Mouse (Mus musculus): Measurements from ENCODE around the gene Myo9b. TPM values are rescaled to one million over a fixed set of nuclear protein-coding genes. Genes with fewer than 3 reads are reported as not detected.
A peak's percentile ranks its signal among the peaks of the same experiment; 100 is the strongest.

The Myo9b gene
- polyA plus RNA-seq, 1 experiment from 2014 or later = 19.9 TPM

DNA sequence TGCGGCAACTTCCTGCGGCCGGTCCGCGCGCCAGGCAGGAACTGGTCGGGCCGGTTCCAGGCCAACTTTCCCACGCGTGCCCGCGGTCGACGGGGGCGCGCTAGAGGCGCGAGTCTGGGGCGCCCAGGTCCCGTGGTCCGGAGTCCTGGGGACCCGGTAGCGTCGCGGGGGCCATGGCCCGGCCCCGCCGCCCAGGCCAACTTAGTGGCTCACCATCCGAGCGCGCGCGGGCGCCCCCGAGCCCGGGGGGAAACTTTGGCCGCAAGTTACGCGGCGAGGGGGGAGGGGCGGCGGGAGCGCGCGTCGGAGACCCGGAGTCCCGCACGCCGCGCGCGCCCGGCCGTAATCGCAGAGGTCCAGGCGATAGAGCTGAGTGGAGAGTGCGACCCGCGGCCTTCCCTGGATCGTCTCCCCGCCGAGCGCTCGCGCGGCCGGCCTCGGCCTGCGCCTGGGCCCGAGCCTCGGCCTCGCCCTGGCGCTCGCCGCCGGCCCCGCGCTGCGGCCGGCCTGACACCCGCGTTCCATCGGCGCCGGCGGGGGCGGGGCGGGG, 109.0 kb downstream of the Myo9b start, which contains the start of gene Nr2f6:
Nr2f6 (minus strand) TSS at position 540 of the 550 bp plus-strand sequence.
- peaks cover 16% of the 10 kb centered on the region; the same call in 1 of the 2 replicates for H3K27me3 ChIP-seq
- peaks cover 56% of the 10 kb centered on the region for H3K4me1 ChIP-seq (replicated peaks)
- peak; percentile 70 for ATAC-seq
- peak within 1 kb of the TSS; percentile 81 for H3K9ac ChIP-seq (replicated peaks)
- H3K4me2 ChIP-seq (replicated peaks) = peak within 1 kb of the TSS; percentile 99
- no peaks in the 10 kb centered on the region for H3K9me3 ChIP-seq
- under 1% methylated on average over 58 of the region's 89 CpGs for WGBS
- H3K4me3 ChIP-seq (replicated peaks) = peak within 1 kb of the TSS; percentile 75
- H3K27ac ChIP-seq = peak within 1 kb of the TSS; percentile 94
- 0 out of 2 replicates have a peak, but pooled peaks cover 7% of the 10 kb centered on the region for H3K36me3 ChIP-seq

GRCm38 (mm10) chr8:71381971-71382961, 109.8 kb downstream of the Myo9b start:
- peak; percentile 82 for ATAC-seq
- peaks cover 50% of the 10 kb centered on the region for H3K4me1 ChIP-seq (replicated peaks)

GRCm38 (mm10) chr8:71383396-71383795, 110.9 kb downstream of the Myo9b start:
- Histone ChIP-seq H3K4me2 (replicated peaks) (no peak overlapping the region), H3K9ac (replicated peaks) (0 out of 2 replicates have a peak overlapping the region, but pooled peaks have one; percentile 0), H3K27ac (no peak overlapping the region), H3K4me1 (replicated peaks) (peaks cover 49% of the 10 kb centered on the region), H3K4me3 (replicated peaks) (no peak overlapping the region), H3K9me3 (no peaks in the 10 kb centered on the region), H3K36me3 (no peaks in the 10 kb centered on the region), H3K27me3 (no peaks in the 10 kb centered on the region)
- 11% methylated on average over 12 of the region's 12 CpGs for WGBS
- ATAC-seq = no peak

More at GRCm38 (mm10) chr8:71381971-71382961, 109.8 kb downstream of the Myo9b start:
- peak overlapping the region; percentile 81 for H3K9ac ChIP-seq (replicated peaks)
- 0 out of 2 replicates have a peak, but pooled peaks cover 7% of the 10 kb centered on the region for H3K36me3 ChIP-seq
- H3K27me3 ChIP-seq = peaks cover 8% of the 10 kb centered on the region; the same call in 1 of the 2 replicates
- H3K27ac ChIP-seq = peak overlapping the region; percentile 94
- peak overlapping the region; percentile 75 for H3K4me3 ChIP-seq (replicated peaks)
- no peaks in the 10 kb centered on the region for H3K9me3 ChIP-seq
- WGBS = 1% methylated on average over 60 of the region's 80 CpGs
- peak overlapping the region; percentile 99 for H3K4me2 ChIP-seq (replicated peaks)

DNA sequence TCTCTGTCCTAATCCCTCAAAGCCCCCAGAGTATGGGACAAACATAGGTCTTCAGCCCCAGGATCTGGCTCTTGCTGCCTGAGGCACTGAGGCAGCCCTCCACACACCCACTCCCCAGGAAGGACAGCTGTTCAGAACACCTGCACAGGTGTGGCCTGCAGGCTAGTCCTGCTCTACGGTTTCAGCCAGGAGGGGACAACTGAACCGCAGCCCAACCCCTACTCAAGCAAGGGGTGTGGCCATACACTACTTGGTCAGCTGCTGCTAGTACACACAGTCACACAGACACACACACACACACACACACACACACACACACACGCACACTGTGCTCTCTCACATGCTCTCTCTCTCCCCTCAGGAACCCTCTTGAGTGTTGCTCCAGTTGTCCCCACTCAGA, 111.3 kb downstream of the Myo9b start:
- H3K9me3 ChIP-seq = no peaks in the 10 kb centered on the region
- H3K4me1 ChIP-seq (replicated peaks) = peaks cover 44% of the 10 kb centered on the region
- ATAC-seq = no peak
- H3K36me3 ChIP-seq = no peaks in the 10 kb centered on the region
- H3K9ac ChIP-seq (replicated peaks) = 0 out of 2 replicates have a peak overlapping the region, but pooled peaks have one; percentile 0
- 49% methylated on average over 3 of the region's 3 CpGs for WGBS
- H3K27me3 ChIP-seq = no peaks in the 10 kb centered on the region; the same call in 1 of the 2 replicates
- no peak overlapping the region for H3K4me2 ChIP-seq (replicated peaks)
- no peak overlapping the region for H3K4me3 ChIP-seq (replicated peaks)
- no peak overlapping the region for H3K27ac ChIP-seq

DNA sequence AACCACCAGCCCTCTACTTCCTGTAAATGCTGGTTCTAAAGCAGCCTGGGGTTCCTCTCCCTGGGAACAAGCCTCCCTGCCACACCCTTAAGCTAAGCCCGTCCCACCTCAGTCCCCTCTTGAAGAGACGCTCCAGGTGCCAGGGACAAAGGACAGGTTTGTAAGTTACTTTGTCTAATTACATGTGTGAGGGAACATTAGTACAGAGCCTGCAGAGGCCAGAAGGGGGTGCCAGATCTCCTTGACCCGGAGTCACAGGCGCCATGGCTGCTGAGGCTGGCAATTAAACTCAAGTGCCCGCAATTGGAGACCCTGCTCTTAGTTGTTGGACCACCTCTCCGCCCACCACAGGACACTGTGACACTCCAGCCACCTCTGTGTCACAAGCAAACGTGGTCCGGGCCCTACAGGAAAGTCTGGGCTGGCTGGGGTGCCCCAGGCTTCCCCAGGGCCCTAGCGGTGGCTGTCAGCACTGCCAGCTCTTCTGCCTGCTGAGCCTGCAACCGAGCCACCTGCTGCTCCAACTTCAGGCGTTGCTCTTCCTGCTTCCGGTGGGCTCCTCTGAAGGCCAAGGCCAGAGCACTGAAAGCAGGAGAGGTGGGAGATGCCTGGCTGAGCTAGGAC, 112.8 kb downstream of the Myo9b start:
- Histone ChIP-seq H3K4me1 (replicated peaks) (peaks cover 29% of the 10 kb centered on the region), H3K4me2 (replicated peaks) (no peak overlapping the region), H3K9me3 (no peaks in the 10 kb centered on the region), H3K27ac (no peak overlapping the region), H3K4me3 (replicated peaks) (no peak overlapping the region), H3K36me3 (no peaks in the 10 kb centered on the region), H3K9ac (replicated peaks) (no peak overlapping the region), H3K27me3 (no peaks in the 10 kb centered on the region; the same call in 1 of the 2 replicates)
- ATAC-seq = no peak
- WGBS = 70% methylated on average over 12 of the region's 12 CpGs

DNA sequence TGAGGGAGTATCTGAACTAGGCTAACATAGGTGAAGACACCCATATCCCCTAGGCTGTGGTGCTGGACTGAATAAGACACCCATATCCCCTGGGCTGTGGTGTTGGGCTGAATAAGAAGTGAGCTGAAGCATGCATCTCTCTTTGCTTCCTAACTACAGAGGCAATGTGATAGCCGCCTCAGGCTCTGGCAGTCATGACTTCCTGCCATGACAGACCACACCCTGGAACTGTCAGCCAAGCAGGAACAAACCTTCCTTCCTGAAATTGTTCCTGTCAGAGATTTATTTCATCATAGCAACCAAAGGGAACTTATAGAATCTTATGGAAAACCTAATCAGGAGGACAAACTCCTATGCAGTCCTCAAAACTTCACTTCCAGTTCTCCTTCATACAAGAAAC, 115.8 kb downstream of the Myo9b start:
- Histone ChIP-seq H3K27me3 (no peaks in the 10 kb centered on the region; the same call in 1 of the 2 replicates), H3K27ac (no peak overlapping the region), H3K4me2 (replicated peaks) (no peak overlapping the region), H3K4me1 (replicated peaks) (peaks cover 5% of the 10 kb centered on the region), H3K36me3 (no peaks in the 10 kb centered on the region), H3K9me3 (no peaks in the 10 kb centered on the region), H3K9ac (replicated peaks) (no peak overlapping the region), H3K4me3 (replicated peaks) (no peak overlapping the region)
- WGBS = 88% methylated on average over 1 of the region's 1 CpGs
- ATAC-seq = no peak

DNA sequence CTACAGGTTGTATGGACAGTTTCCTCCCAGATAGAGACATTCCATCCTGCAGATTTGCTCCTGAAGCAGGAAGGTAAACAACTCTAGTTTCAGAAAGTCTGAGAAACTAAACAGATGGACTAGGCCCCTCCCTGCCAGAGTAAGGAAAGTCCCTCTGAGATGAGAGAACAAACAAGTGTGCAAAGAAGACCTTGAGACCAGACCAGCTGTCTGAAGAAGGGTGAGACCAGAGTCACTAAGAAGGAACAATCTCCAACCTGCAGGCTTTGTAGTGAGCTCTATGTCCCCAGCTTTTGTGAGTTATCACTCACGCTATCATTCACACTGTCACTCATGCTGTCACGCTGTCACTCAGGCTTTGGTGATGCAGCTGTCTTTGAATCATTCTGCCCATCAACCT, 119.2 kb downstream of the Myo9b start:
- no peak overlapping the region for H3K4me2 ChIP-seq (replicated peaks)
- H3K9ac ChIP-seq (replicated peaks) = no peak overlapping the region
- no peaks in the 10 kb centered on the region; the same call in 1 of the 2 replicates for H3K27me3 ChIP-seq
- H3K36me3 ChIP-seq = no peaks in the 10 kb centered on the region
- H3K4me3 ChIP-seq (replicated peaks) = no peak overlapping the region
- no peak overlapping the region for H3K27ac ChIP-seq
- no peaks in the 10 kb centered on the region for H3K9me3 ChIP-seq
- H3K4me1 ChIP-seq (replicated peaks) = peaks cover 5% of the 10 kb centered on the region
- no peak for ATAC-seq
- WGBS = 89% methylated on average over 2 of the region's 2 CpGs

DNA sequence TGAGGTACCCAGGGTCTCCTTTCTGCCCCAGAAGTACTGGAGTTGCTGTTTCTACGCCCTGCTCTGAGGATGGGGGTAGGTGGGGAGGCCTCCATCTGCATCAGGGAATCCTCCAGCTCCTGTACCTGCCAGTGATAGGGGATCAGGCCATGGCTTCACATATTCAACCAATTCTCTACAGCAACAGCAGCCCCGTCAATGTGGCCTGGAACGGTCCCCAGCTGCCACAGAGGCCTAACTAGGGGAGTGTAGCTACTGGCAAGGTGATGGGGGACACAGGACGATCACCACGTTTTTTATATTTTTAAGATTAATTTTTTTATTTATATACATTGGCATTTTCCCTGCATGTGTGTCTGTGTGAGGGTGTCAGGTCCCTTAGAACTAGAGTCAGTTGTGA, 119.9 kb downstream of the Myo9b start:
- H3K4me3 ChIP-seq (replicated peaks) = no peak overlapping the region
- H3K27ac ChIP-seq = no peak overlapping the region
- H3K4me1 ChIP-seq (replicated peaks) = peaks cover 8% of the 10 kb centered on the region
- no peaks in the 10 kb centered on the region for H3K36me3 ChIP-seq
- H3K4me2 ChIP-seq (replicated peaks) = no peak overlapping the region
- no peaks in the 10 kb centered on the region; the same call in 1 of the 2 replicates for H3K27me3 ChIP-seq
- no peak overlapping the region for H3K9ac ChIP-seq (replicated peaks)
- no peak for ATAC-seq
- 78% methylated on average over 5 of the region's 5 CpGs for WGBS
- H3K9me3 ChIP-seq = no peaks in the 10 kb centered on the region

GRCm38 (mm10) chr8:71392871-71393270, 120.4 kb downstream of the Myo9b start:
- no peaks in the 10 kb centered on the region for H3K9me3 ChIP-seq
- 0 out of 2 replicates have a peak overlapping the region, but pooled peaks have one; percentile 15 for H3K4me2 ChIP-seq (replicated peaks)
- no peak overlapping the region for H3K9ac ChIP-seq (replicated peaks)
- peaks cover 13% of the 10 kb centered on the region for H3K4me1 ChIP-seq (replicated peaks)
- no peaks in the 10 kb centered on the region for H3K36me3 ChIP-seq
- no peak overlapping the region for H3K27ac ChIP-seq
- H3K27me3 ChIP-seq = no peaks in the 10 kb centered on the region; the same call in 1 of the 2 replicates
- ATAC-seq = no peak
- no peak overlapping the region for H3K4me3 ChIP-seq (replicated peaks)
- WGBS = 8% methylated on average over 3 of the region's 3 CpGs

DNA sequence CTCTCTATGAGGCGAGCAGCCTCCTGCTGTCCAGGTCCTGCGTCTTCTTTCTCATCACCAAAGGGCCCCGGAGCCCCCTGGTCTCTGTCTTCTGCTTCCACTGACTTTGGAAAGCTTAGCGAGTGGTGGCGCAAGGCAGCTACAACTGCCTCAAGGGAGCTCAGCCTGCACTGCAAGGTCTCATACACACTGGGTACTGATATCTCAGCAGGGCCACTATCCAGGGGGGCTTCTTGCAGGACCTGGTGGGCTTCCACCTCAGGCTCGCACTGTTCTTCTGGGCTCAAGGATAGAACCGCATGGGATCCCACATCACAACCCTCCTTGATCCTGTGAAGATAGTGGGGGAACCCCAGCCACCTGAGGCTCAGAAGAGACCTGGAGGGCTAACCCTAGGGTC, 122.0 kb downstream of the Myo9b start:
- Histone ChIP-seq H3K9ac (replicated peaks) (no peak overlapping the region), H3K4me2 (replicated peaks) (no peak overlapping the region), H3K36me3 (peaks cover 12% of the 10 kb centered on the region), H3K9me3 (no peaks in the 10 kb centered on the region), H3K27me3 (no peaks in the 10 kb centered on the region), H3K27ac (no peak overlapping the region), H3K4me3 (replicated peaks) (no peak overlapping the region), H3K4me1 (replicated peaks) (peaks cover 14% of the 10 kb centered on the region)
- no peak for ATAC-seq
- WGBS = 83% methylated on average over 7 of the region's 7 CpGs

DNA sequence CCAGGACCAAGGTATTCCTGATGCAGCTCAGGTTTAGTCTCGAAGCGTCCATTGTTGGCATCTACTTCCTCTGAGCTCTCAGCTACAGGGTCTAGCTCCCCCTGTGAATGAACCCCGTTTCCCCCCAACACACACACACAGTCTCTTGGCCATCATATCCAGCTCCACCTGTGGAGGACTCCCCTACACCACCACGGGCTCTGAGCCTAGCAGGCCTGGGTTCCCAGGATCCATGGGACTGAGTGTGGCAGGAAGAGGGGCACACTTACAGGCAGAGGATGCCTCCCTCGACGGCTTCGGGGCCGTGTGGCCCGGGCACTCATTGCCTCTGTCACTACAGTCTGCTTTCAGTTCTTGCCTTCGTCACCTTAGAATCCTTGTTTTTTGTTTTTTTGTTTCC, 122.6 kb downstream of the Myo9b start:
- 81% methylated on average over 10 of the region's 10 CpGs for WGBS
- no peak overlapping the region for H3K4me3 ChIP-seq (replicated peaks)
- H3K36me3 ChIP-seq = peaks cover 17% of the 10 kb centered on the region
- H3K9me3 ChIP-seq = no peaks in the 10 kb centered on the region
- ATAC-seq = no peak
- H3K27ac ChIP-seq = no peak overlapping the region
- H3K4me1 ChIP-seq (replicated peaks) = peaks cover 14% of the 10 kb centered on the region
- H3K4me2 ChIP-seq (replicated peaks) = no peak overlapping the region
- H3K27me3 ChIP-seq = no peaks in the 10 kb centered on the region
- no peak overlapping the region for H3K9ac ChIP-seq (replicated peaks)

Measured in midbrain, embryonic 13.5 days (tissue).